Mouse (Mus musculus) monocyte, adult 5-6 weeks (primary cell): ENCODE measurements around the gene Bud23. TPM values are rescaled to one million over a fixed set of nuclear protein-coding genes. Genes with fewer than 3 reads are reported as not detected.

ENCODE experiments used
- ATAC-seq: fragments of 153-309, 156-312 bp; replicated peaks from 2 replicates; pipeline ENCODE4 v1.8.0; 2017; ENCODE audit warnings: mild to moderate bottlenecking; ENCODE audit not compliant: low TSS enrichment, insufficient number of reproducible peaks, severe bottlenecking, poor library complexity, low FRiP score
- total RNA-seq: library from RNA; stranded (forward); fragments of 200-1000, 200-491, 200-594 nt; gene quantifications from 3 replicates; pipeline ENCODE4 v1.2.3, GENCODE M21; 2017

Gene Bud23
- total RNA-seq, 1 experiment from 2014 or later: 85.3 TPM

GRCm38 (mm10) chr5:135029007-135029854 lies 35.5 kb downstream of the Bud23 start:
- no peak for ATAC-seq

DNA sequence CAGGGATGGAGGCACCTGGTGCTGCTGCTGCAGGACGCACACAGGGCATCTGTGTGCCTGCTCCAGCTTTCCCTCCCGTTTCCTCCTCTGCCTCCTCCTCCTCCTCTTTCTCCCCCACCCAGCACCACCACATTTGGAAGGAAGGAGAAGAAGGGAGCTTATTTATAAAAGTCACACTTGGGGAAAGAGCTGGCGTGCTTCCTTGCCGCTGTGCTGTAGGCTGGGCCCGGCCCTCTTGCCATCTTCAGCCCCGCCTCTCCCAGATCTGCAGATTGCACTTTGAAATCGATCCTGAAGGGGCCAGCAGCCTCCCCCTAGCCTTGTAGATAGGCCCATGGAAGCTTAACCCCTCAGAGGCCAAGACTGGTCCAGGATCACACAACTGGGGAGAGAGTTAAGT lies 38.9 kb downstream of the Bud23 start:
- ATAC-seq: no peak

- peak; percentile 49; the same call in 1 of the 2 replicates for ATAC-seq
Observed at GRCm38 (mm10) chr5:135024665-135025224, 40.0 kb downstream of the Bud23 start.

- ATAC-seq: no peak
Observed at GRCm38 (mm10) chr5:135023344-135024173, 41.2 kb downstream of the Bud23 start, which contains the start of gene Stx1a. Gene Stx1a (plus strand): TSS chr5:135023482.

DNA sequence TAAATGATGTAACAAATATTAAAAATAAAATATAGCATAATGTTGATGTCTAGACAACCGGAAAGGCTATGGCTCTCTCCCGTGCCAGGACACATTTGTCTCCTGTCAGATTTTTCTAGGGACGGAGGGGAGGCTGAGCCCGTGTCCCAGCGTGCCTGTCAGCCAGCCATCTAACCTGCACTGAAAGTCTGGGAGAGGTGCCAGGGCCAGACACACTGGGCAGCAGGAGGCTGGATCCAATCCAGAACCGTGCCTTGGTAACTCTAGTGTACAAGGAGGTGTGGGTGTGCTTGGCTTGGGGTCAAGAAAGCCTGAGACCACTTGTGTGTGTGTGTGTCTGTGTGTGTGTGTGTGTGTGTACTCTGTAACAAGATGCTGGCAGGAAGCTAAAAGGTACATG lies 42.9 kb downstream of the Bud23 start:
- no peak for ATAC-seq

GRCm38 (mm10) chr5:135016224-135016759 lies 48.5 kb downstream of the Bud23 start:
- no peak for ATAC-seq

DNA sequence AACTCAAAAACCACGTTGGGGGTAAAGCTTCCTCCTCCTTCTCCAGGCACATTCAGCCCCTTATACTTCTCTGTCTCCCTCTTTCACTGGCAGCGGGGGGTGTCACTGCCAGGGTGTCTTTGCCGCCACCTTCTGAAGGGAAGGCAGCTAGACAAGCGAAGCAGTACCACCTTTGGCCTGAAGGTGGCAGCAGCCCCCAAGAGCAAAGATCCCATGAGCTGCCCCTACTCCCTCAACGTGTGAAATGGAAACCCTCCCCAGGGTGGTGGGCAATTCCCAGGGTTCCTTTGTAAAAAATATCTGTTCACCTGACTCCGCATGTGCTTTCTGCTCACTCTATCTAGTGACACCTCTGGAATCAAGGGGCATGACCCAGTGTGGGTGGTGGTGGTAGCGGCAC lies 49.3 kb downstream of the Bud23 start:
- ATAC-seq: peak; percentile 65; the same call in 1 of the 2 replicates

- ATAC-seq: no peak
Observed at GRCm38 (mm10) chr5:135012671-135013441, 51.9 kb downstream of the Bud23 start.

- ATAC-seq: no peak
Observed at GRCm38 (mm10) chr5:135011809-135012613, 52.7 kb downstream of the Bud23 start.

GRCm38 (mm10) chr5:135010841-135011743 lies 53.7 kb downstream of the Bud23 start:
- ATAC-seq: no peak

DNA sequence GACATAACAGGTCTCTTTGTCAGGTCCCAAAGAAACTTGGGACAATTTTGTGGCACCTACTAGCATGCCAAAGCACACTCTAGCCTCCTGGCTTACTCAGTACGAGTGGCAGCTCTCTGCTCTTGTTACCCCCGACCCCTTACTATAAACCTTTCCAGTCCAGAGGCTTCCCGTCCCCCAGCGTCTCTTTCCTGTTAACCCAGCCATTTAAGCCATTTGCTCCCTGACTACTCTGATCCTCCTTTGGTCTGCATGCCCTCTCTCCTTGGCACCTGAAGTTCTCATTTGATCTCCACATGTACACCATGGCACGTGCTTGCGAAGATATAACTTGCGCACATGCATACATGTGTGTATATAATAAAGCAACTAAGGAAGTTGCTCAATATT lies 54.4 kb downstream of the Bud23 start:
- no peak for ATAC-seq

GRCm38 (mm10) chr5:135009590-135010319 lies 55.0 kb downstream of the Bud23 start:
- ATAC-seq: peak; percentile 36

DNA sequence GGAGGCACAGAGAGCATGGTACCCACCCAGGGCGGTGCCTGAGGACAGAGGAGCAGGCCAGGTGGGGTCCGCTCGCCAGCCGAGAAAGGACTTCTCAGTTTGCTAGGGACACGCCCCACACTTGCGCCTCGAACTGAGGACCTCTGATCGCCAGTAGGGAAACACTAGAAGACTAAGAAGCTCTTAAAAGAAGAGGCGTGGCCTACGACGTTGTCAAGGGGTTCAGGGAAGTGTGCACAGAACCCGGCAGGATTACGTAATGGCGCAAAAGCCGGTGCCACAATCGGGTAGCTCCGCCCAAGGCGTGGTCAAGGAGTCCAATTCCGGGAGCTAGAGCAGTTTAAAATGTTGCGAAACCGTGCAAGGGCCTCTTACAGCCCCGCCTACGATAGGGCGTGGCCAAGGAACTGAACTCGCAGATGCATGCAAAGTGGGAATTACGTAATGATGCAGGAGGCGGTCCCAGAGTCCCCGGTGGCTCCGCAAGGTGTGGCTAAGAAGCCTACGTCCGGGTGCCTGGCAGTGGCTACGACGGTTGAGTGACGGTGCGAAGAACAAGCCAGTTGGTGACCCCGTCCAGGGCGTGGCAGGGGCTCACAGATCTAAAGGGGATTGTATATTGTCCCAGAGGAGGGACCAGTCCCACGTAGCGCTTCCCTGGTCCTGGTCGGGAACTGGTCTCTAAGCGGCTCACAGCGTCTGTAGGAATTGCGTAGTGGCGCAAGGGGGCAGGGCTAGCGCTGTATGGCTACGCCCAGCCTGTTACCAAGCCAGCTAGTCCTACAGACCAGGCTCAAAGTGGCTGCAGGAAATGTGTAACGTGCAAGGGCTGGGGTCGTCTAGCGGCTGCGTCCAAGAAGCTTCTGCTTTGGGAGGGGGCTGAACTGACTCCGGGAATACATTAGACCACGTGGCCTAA lies 55.8 kb downstream of the Bud23 start, which contains the start of gene Abhd11:
TSS of gene Abhd11 (plus strand) at position 482 of the 919 bp plus-strand sequence.
- peak; percentile 72 for ATAC-seq

DNA sequence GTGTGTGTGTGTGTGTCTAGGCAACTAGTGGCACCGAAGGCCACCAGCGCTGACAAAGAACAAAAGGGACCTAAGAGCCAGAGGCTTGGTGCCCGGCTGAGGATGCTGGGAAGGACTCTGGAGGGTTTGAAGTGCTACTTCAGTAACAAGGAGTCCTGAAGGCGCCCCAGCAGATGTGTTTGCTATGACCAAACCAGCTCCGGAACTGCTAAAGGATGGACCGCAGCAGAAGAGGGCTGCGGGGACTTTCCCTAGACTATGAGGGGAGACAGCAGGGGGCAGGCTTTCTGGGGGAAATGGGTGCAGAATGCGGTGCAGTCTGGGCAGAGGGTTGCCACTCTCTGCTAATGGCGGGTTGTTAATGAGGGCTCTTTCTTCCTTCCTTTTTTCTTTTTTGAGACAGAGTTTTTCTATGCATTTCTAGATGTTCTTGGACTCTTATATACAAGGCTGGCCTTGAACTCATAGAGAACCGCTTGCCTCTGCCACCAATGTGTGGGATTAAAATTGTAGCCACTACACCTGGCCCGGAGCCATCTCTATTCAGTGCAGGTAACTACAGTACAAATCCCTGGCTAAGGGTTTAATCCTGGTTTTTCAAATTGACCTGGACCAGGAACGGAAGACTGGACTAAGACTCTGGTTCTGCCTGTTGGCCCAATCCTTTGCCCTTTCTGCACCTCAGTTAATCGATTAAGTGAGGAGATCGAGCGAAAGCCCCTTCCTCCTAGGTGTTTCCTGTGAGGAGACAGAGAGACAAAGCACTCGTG lies 56.8 kb downstream of the Bud23 start:
- ATAC-seq: no peak
